Mouse (Mus musculus) neural tube, embryonic 13.5 days (tissue): ENCODE results near the gene Kpnb1. TPM values are rescaled to one million over a fixed set of nuclear protein-coding genes. Genes with fewer than 3 reads are reported as not detected.

Experiments
- ATAC-seq: fragments of 200-750 bp; cut with Nextera tagmentation; 2 replicates; pipeline ENCODE4 v1.8.0; 2017; ENCODE audit warnings: low read depth, mild to moderate bottlenecking, moderate TSS enrichment, moderate library complexity
- H3K27ac ChIP-seq: fragments of 300-500 bp; sonication (generic); replicated peaks from 2 replicates; pipeline ENCODE4 v1.5.1; 2015; ENCODE audit warnings: moderate library complexity, mild to moderate bottlenecking, inconsistent platforms
- H3K27me3 ChIP-seq: fragments of 300-500 bp; sonication (generic); 2 replicates; pipeline ENCODE4 v1.6.1; 2015; ENCODE audit warnings: mild to moderate bottlenecking, inconsistent platforms
- H3K36me3 ChIP-seq: fragments of 300-500 bp; sonication (generic); 2 replicates; pipeline ENCODE4 v1.6.1; 2015; ENCODE audit warnings: mild to moderate bottlenecking, inconsistent platforms
- H3K4me1 ChIP-seq: fragments of 300-500 bp; sonication (generic); replicated peaks from 2 replicates; pipeline ENCODE4 v1.6.1; 2015; ENCODE audit warnings: inconsistent platforms
- H3K4me2 ChIP-seq: fragments of 300-500 bp; sonication (generic); 2 replicates; pipeline ENCODE4 v1.6.1; 2015; ENCODE audit warnings: inconsistent platforms, mild to moderate bottlenecking, moderate library complexity
- H3K4me3 ChIP-seq: fragments of 300-500 bp; sonication (generic); 2 replicates; pipeline ENCODE4 v1.5.1; 2015; ENCODE audit warnings: mild to moderate bottlenecking, inconsistent platforms
- H3K9ac ChIP-seq: fragments of 300-500 bp; sonication (generic); 2 replicates; pipeline ENCODE4 v1.6.1; 2015; ENCODE audit warnings: moderate library complexity, mild to moderate bottlenecking, inconsistent platforms
- H3K9me3 ChIP-seq: fragments of 300-500 bp; sonication (generic); 2 replicates; pipeline ENCODE4 v1.6.1; 2016; ENCODE audit warnings: inconsistent platforms
- WGBS: fragments of 180-500 bp; shearing (Covaris S2); methylation state at CpG from one replicate; pipeline ENCODE4 v1.1.7; 2015; 5-methylcytosine and 5-hydroxymethylcytosine counted together
- polyA plus RNA-seq: library from polyadenylated mRNA; unstranded; fragments of >200 nt; fragmentation: Nextera tagmentation; extraction: Ambion mirVana; gene quantifications from 2 replicates; pipeline ENCODE4 v1.2.1, GENCODE M21; 2015

Kpnb1 gene
- polyA plus RNA-seq, 1 experiment from 2014 or later: 31.0 TPM

- Histone ChIP-seq H3K27ac (no peak overlapping the region), H3K36me3 (peaks cover 43% of the 10 kb centered on the region), H3K9ac (peak overlapping the region; percentile 91), H3K4me1 (peaks cover 38% of the 10 kb centered on the region), H3K4me3 (peak overlapping the region; percentile 75), H3K27me3 (0 out of 2 replicates have a peak, but pooled peaks cover 5% of the 10 kb centered on the region), H3K9me3 (no peaks in the 10 kb centered on the region), H3K4me2 (peak overlapping the region; percentile 85)
- WGBS: 34% methylated on average over 8 of the region's 9 CpGs
- no peak for ATAC-seq
Observed at GRCm38 (mm10) chr11:97149026-97149425, 38.7 kb downstream of the Kpnb1 start.

- H3K9me3 ChIP-seq: no peaks in the 10 kb centered on the region
- peak overlapping the region; percentile 91; the same call in 1 of the 2 replicates for H3K9ac ChIP-seq
- 35% methylated on average over 12 of the region's 12 CpGs for WGBS
- no peak for ATAC-seq
- H3K4me2 ChIP-seq: peak overlapping the region; percentile 85
- H3K4me1 ChIP-seq: peaks cover 38% of the 10 kb centered on the region
- peaks cover 48% of the 10 kb centered on the region for H3K36me3 ChIP-seq
- H3K27me3 ChIP-seq: 0 out of 2 replicates have a peak, but pooled peaks cover 5% of the 10 kb centered on the region
- peak overlapping the region; percentile 75; the same call in 1 of the 2 replicates for H3K4me3 ChIP-seq
- H3K27ac ChIP-seq: no peak overlapping the region
Observed at GRCm38 (mm10) chr11:97148591-97148990, 39.1 kb downstream of the Kpnb1 start.

- WGBS: 81% methylated on average over 8 of the region's 8 CpGs
- H3K9me3 ChIP-seq: no peaks in the 10 kb centered on the region
- H3K4me1 ChIP-seq: peaks cover 29% of the 10 kb centered on the region
- H3K9ac ChIP-seq: no peak overlapping the region
- H3K4me3 ChIP-seq: no peak overlapping the region
- 0 out of 2 replicates have a peak, but pooled peaks cover 5% of the 10 kb centered on the region for H3K27me3 ChIP-seq
- H3K27ac ChIP-seq: no peak overlapping the region
- ATAC-seq: no peak
- H3K36me3 ChIP-seq: peaks cover 58% of the 10 kb centered on the region
- H3K4me2 ChIP-seq: no peak overlapping the region
Observed at GRCm38 (mm10) chr11:97147333-97147732, 40.3 kb downstream of the Kpnb1 start.

- no peaks in the 10 kb centered on the region for H3K9me3 ChIP-seq
- no peak overlapping the region for H3K4me3 ChIP-seq
- 0 out of 2 replicates have a peak, but pooled peaks cover 5% of the 10 kb centered on the region for H3K27me3 ChIP-seq
- 10% methylated on average over 8 of the region's 8 CpGs for WGBS
- H3K36me3 ChIP-seq: peaks cover 64% of the 10 kb centered on the region
- H3K27ac ChIP-seq: no peak overlapping the region
- H3K4me1 ChIP-seq: peaks cover 22% of the 10 kb centered on the region
- H3K4me2 ChIP-seq: no peak overlapping the region
- H3K9ac ChIP-seq: no peak overlapping the region
- ATAC-seq: no peak
Observed at GRCm38 (mm10) chr11:97146724-97147123, 41.0 kb downstream of the Kpnb1 start.

GRCm38 (mm10) chr11:97145951-97146350 lies 41.7 kb downstream of the Kpnb1 start:
- Histone ChIP-seq H3K4me2 (no peak overlapping the region), H3K9me3 (no peaks in the 10 kb centered on the region), H3K4me1 (peaks cover 22% of the 10 kb centered on the region), H3K4me3 (no peak overlapping the region), H3K36me3 (peaks cover 64% of the 10 kb centered on the region), H3K9ac (no peak overlapping the region), H3K27me3 (peaks cover 12% of the 10 kb centered on the region; the same call in 1 of the 2 replicates), H3K27ac (no peak overlapping the region)
- 82% methylated on average over 9 of the region's 9 CpGs for WGBS
- no peak for ATAC-seq

- Histone ChIP-seq H3K9ac (no peak overlapping the region), H3K4me2 (no peak overlapping the region), H3K27me3 (peaks cover 19% of the 10 kb centered on the region), H3K9me3 (no peaks in the 10 kb centered on the region), H3K36me3 (peaks cover 64% of the 10 kb centered on the region), H3K27ac (no peak overlapping the region), H3K4me3 (no peak overlapping the region), H3K4me1 (peaks cover 21% of the 10 kb centered on the region)
- ATAC-seq: no peak
- 91% methylated on average over 2 of the region's 2 CpGs for WGBS
Observed at GRCm38 (mm10) chr11:97145320-97145719, 42.4 kb downstream of the Kpnb1 start.

GRCm38 (mm10) chr11:97143196-97143900 lies 44.3 kb downstream of the Kpnb1 start:
- Histone ChIP-seq H3K4me3 (no peak overlapping the region), H3K4me2 (no peak overlapping the region), H3K27ac (no peak overlapping the region), H3K27me3 (peaks cover 16% of the 10 kb centered on the region), H3K9me3 (no peaks in the 10 kb centered on the region), H3K4me1 (peaks cover 19% of the 10 kb centered on the region), H3K9ac (no peak overlapping the region), H3K36me3 (peaks cover 60% of the 10 kb centered on the region)
- ATAC-seq: no peak
- 86% methylated on average over 9 of the region's 9 CpGs for WGBS

- Histone ChIP-seq H3K4me3 (no peak overlapping the region), H3K9ac (no peak overlapping the region), H3K4me1 (peaks cover 30% of the 10 kb centered on the region), H3K36me3 (peaks cover 58% of the 10 kb centered on the region), H3K9me3 (no peaks in the 10 kb centered on the region), H3K27ac (no peak overlapping the region), H3K4me2 (no peak overlapping the region), H3K27me3 (peaks cover 16% of the 10 kb centered on the region)
- ATAC-seq: no peak
- WGBS: 75% methylated on average over 8 of the region's 8 CpGs
Observed at GRCm38 (mm10) chr11:97142159-97142608, 45.5 kb downstream of the Kpnb1 start.

- WGBS: 84% methylated on average over 4 of the region's 4 CpGs
- H3K4me3 ChIP-seq: no peak overlapping the region
- H3K9ac ChIP-seq: no peak overlapping the region
- H3K27ac ChIP-seq: no peak overlapping the region
- H3K9me3 ChIP-seq: no peaks in the 10 kb centered on the region
- H3K27me3 ChIP-seq: peaks cover 16% of the 10 kb centered on the region
- H3K36me3 ChIP-seq: peaks cover 54% of the 10 kb centered on the region
- no peak overlapping the region for H3K4me2 ChIP-seq
- peaks cover 37% of the 10 kb centered on the region for H3K4me1 ChIP-seq
- ATAC-seq: no peak
Observed at GRCm38 (mm10) chr11:97140811-97141210, 46.9 kb downstream of the Kpnb1 start.

- Histone ChIP-seq H3K4me2 (peak overlapping the region; percentile 67), H3K4me1 (peaks cover 37% of the 10 kb centered on the region), H3K9ac (peak overlapping the region; percentile 77), H3K36me3 (peaks cover 41% of the 10 kb centered on the region), H3K4me3 (peak overlapping the region; percentile 39), H3K27me3 (peaks cover 16% of the 10 kb centered on the region), H3K9me3 (no peaks in the 10 kb centered on the region), H3K27ac (peak overlapping the region; percentile 87)
- WGBS: 3% methylated on average over 11 of the region's 15 CpGs
- ATAC-seq: no peak; the same call in 1 of the 2 replicates
Observed at GRCm38 (mm10) chr11:97139256-97139655, 48.4 kb downstream of the Kpnb1 start.

- H3K4me1 ChIP-seq: peaks cover 37% of the 10 kb centered on the region
- H3K9ac ChIP-seq: peak overlapping the region; percentile 77
- peak overlapping the region; percentile 87 for H3K27ac ChIP-seq
- H3K4me2 ChIP-seq: peak overlapping the region; percentile 67
- 5% methylated on average over 64 of the region's 69 CpGs for WGBS
- H3K9me3 ChIP-seq: no peaks in the 10 kb centered on the region
- ATAC-seq: peak; percentile 84
- peak overlapping the region; percentile 39 for H3K4me3 ChIP-seq
- peaks cover 16% of the 10 kb centered on the region for H3K27me3 ChIP-seq
- H3K36me3 ChIP-seq: peaks cover 35% of the 10 kb centered on the region; the same call in 1 of the 2 replicates
Observed at GRCm38 (mm10) chr11:97138554-97139226, 49.0 kb downstream of the Kpnb1 start.

GRCm38 (mm10) chr11:97133270-97133669 lies 54.4 kb downstream of the Kpnb1 start:
- Histone ChIP-seq H3K4me3 (no peak overlapping the region), H3K4me2 (no peak overlapping the region), H3K9ac (no peak overlapping the region), H3K27ac (no peak overlapping the region), H3K9me3 (no peaks in the 10 kb centered on the region), H3K36me3 (peaks cover 18% of the 10 kb centered on the region; the same call in 1 of the 2 replicates), H3K4me1 (peaks cover 18% of the 10 kb centered on the region), H3K27me3 (peaks cover 11% of the 10 kb centered on the region)
- WGBS: 74% methylated on average over 5 of the region's 5 CpGs
- no peak for ATAC-seq
